Mouse (Mus musculus) cortical plate, adult 2 months (tissue): Measurements from ENCODE around the gene Oaf.

Experiments
- CTCF ChIP-seq: fragments of 200-500 bp; IDR thresholded peaks from 2 replicates; pipeline ENCODE4 v1.5.1; 2011; ENCODE audit warnings: mild to moderate bottlenecking, control low read depth, low read length; ENCODE audit not compliant: insufficient read depth; ENCODE audit errors: extremely low read depth
- POLR2A ChIP-seq: fragments of 200-500 bp; IDR thresholded peaks from 2 replicates; pipeline ENCODE4 v1.6.1; 2011; ENCODE audit warnings: mild to moderate bottlenecking, low read length, control low read depth; ENCODE audit not compliant: insufficient read depth; ENCODE audit errors: extremely low read depth

DNA sequence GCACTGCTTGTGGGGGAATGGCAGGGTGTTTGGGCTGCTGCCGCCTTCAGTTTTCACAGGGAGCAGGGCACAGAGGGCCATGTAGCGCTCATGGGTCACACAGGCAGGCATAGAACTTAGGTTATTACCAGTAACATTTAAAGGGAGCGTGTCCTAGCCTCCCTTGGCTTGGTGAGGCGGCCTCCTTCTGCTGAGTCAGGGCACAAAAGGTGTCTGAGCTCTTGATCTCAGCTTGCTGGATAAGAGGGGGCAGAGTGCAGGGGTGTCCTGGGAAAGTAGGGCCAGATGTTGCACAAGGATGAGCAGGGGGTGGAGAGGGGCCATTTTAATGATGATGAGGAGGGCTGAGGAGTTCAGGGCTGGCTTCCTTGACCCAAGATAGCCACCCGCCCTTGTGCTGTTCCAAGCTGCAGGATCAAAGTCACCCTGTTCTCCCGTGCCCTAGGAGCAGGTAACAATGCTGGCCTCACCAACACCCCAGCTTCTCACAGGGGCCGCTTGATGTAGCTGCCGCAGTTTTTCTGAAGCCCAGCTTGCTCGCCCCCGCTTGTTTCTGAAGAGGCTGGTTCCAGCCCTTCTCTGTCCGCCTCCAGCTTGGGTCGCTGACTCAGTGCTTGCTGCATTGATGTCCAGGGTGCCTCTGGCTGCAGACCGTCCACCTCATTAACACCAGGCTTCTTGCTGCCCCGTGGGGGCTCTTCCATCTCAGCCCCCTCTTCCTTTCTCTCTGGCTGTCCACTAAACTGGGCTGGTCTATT lies 32.2 kb upstream of the Oaf start:
- TF ChIP-seq POLR2A (no peak), CTCF (no peak)
